Mouse (Mus musculus): ENCODE results near the gene Fance. TPM values are rescaled to one million over a fixed set of nuclear protein-coding genes. Genes with fewer than 3 reads are reported as not detected.
"Not testable (repeated sequence)": the region's sequence is repeated elsewhere in the genome, so short reads cannot be mapped to it uniquely, and the experiment has no call there.

Fance gene
- polyA plus RNA-seq, 1 experiment: 13.7 TPM

GRCm38 (mm10) chr17:28351353-28351890 lies 38.1 kb downstream of the Fance start:
- Histone ChIP-seq H3K4me1 (ENCODE audit: control insufficient read depth, insufficient read depth, low read length) (no peaks in the 10 kb centered on the region), H3K27ac (ENCODE audit: insufficient read depth, low read length) (no peak overlapping the region), H3K4me3 (ENCODE audit: insufficient read depth, low read length) (peak overlapping the region; percentile 40)
- TF ChIP-seq POLR2A (IDR thresholded peaks at IDR 0.05; ENCODE audit: extremely low read depth, insufficient read depth, low read length) (no peak), CTCF (IDR thresholded peaks at IDR 0.05; ENCODE audit: extremely low read depth, insufficient read depth, low read length) (no peak)

- no peak for TF ChIP-seq POLR2A (IDR thresholded peaks at IDR 0.05; ENCODE audit: extremely low read depth, insufficient read depth, low read length)
- TF ChIP-seq CTCF (IDR thresholded peaks at IDR 0.05; ENCODE audit: extremely low read depth, insufficient read depth, low read length): no peak
- Histone ChIP-seq H3K4me3 (ENCODE audit: insufficient read depth, low read length) (no peak overlapping the region), H3K27ac (ENCODE audit: insufficient read depth, low read length) (no peak overlapping the region), H3K4me1 (ENCODE audit: control insufficient read depth, insufficient read depth, low read length) (no peaks in the 10 kb centered on the region)
Measured at GRCm38 (mm10) chr17:28352018-28352417, 38.7 kb downstream of the Fance start.

- Histone ChIP-seq H3K4me3 (ENCODE audit: insufficient read depth, low read length) (no peak overlapping the region), H3K4me1 (ENCODE audit: control insufficient read depth, insufficient read depth, low read length) (no peaks in the 10 kb centered on the region), H3K27ac (ENCODE audit: insufficient read depth, low read length) (no peak overlapping the region)
- TF ChIP-seq POLR2A (IDR thresholded peaks at IDR 0.05; ENCODE audit: extremely low read depth, insufficient read depth, low read length) (no peak), CTCF (IDR thresholded peaks at IDR 0.05; ENCODE audit: extremely low read depth, insufficient read depth, low read length) (no peak)
Measured at GRCm38 (mm10) chr17:28355871-28356270, 42.6 kb downstream of the Fance start.

GRCm38 (mm10) chr17:28358576-28359261 lies 45.4 kb downstream of the Fance start:
- not testable (repeated sequence) for H3K4me3 ChIP-seq (ENCODE audit: insufficient read depth, low read length); H3K27ac ChIP-seq (ENCODE audit: insufficient read depth, low read length); H3K4me1 ChIP-seq (ENCODE audit: control insufficient read depth, insufficient read depth, low read length)

- TF ChIP-seq CTCF (IDR thresholded peaks at IDR 0.05; ENCODE audit: extremely low read depth, insufficient read depth, low read length): no peak
- TF ChIP-seq POLR2A (IDR thresholded peaks at IDR 0.05; ENCODE audit: extremely low read depth, insufficient read depth, low read length): no peak
- Histone ChIP-seq H3K27ac (ENCODE audit: insufficient read depth, low read length) (no peak overlapping the region), H3K4me3 (ENCODE audit: insufficient read depth, low read length) (no peak overlapping the region), H3K4me1 (ENCODE audit: control insufficient read depth, insufficient read depth, low read length) (no peaks in the 10 kb centered on the region)
Measured at GRCm38 (mm10) chr17:28360531-28361277, 47.4 kb downstream of the Fance start.

GRCm38 (mm10) chr17:28361921-28362652 lies 48.8 kb downstream of the Fance start:
- Histone ChIP-seq H3K4me3 (ENCODE audit: insufficient read depth, low read length) (no peak overlapping the region), H3K27ac (ENCODE audit: insufficient read depth, low read length) (no peak overlapping the region), H3K4me1 (ENCODE audit: control insufficient read depth, insufficient read depth, low read length) (no peaks in the 10 kb centered on the region)
- no peak for TF ChIP-seq CTCF (IDR thresholded peaks at IDR 0.05; ENCODE audit: extremely low read depth, insufficient read depth, low read length)
- TF ChIP-seq POLR2A (IDR thresholded peaks at IDR 0.05; ENCODE audit: extremely low read depth, insufficient read depth, low read length): no peak

- TF ChIP-seq POLR2A (IDR thresholded peaks at IDR 0.05; ENCODE audit: extremely low read depth, insufficient read depth, low read length) (no peak), CTCF (IDR thresholded peaks at IDR 0.05; ENCODE audit: extremely low read depth, insufficient read depth, low read length) (no peak)
- Histone ChIP-seq H3K4me1 (ENCODE audit: control insufficient read depth, insufficient read depth, low read length) (no peaks in the 10 kb centered on the region), H3K27ac (ENCODE audit: insufficient read depth, low read length) (no peak overlapping the region), H3K4me3 (ENCODE audit: insufficient read depth, low read length) (no peak overlapping the region)
Measured at GRCm38 (mm10) chr17:28362653-28363292, 49.5 kb downstream of the Fance start.

- TF ChIP-seq CTCF (IDR thresholded peaks at IDR 0.05; ENCODE audit: extremely low read depth, insufficient read depth, low read length): no peak
- no peak for TF ChIP-seq POLR2A (IDR thresholded peaks at IDR 0.05; ENCODE audit: extremely low read depth, insufficient read depth, low read length)
- H3K27ac ChIP-seq (ENCODE audit: insufficient read depth, low read length): no peak overlapping the region
- no peaks in the 10 kb centered on the region for H3K4me1 ChIP-seq (ENCODE audit: control insufficient read depth, insufficient read depth, low read length)
Measured at GRCm38 (mm10) chr17:28363507-28363906, 50.2 kb downstream of the Fance start.

GRCm38 (mm10) chr17:28365122-28365521 lies 51.8 kb downstream of the Fance start, which contains the start of gene Tulp1:
Tulp1 (minus strand) TSS chr17:28365222.
- no peak within 1 kb of the TSS for H3K27ac ChIP-seq (ENCODE audit: insufficient read depth, low read length)
- no peak for TF ChIP-seq POLR2A (IDR thresholded peaks at IDR 0.05; ENCODE audit: extremely low read depth, insufficient read depth, low read length)
- TF ChIP-seq CTCF (IDR thresholded peaks at IDR 0.05; ENCODE audit: extremely low read depth, insufficient read depth, low read length): no peak
- no peak within 1 kb of the TSS for H3K4me3 ChIP-seq (ENCODE audit: insufficient read depth, low read length)
- no peaks in the 10 kb centered on the region for H3K4me1 ChIP-seq (ENCODE audit: control insufficient read depth, insufficient read depth, low read length)

More at GRCm38 (mm10) chr17:28363507-28363906, 50.2 kb downstream of the Fance start:
- no peak overlapping the region for H3K4me3 ChIP-seq (ENCODE audit: insufficient read depth, low read length)
